Mouse (Mus musculus) midbrain, embryonic 16.5 days (tissue): ENCODE data around the gene Gm10428. TPM values are rescaled to one million over a fixed set of nuclear protein-coding genes. Genes with fewer than 3 reads are reported as not detected.

Experiments used
- ATAC-seq: fragments of 200-750 bp; cut with Nextera tagmentation; 2 replicates; pipeline ENCODE4 v1.8.0; 2017; ENCODE audit warnings: moderate TSS enrichment
- H3K27ac ChIP-seq: fragments of 300-500 bp; sonication (generic); 2 replicates; pipeline ENCODE4 v1.5.1; 2014; ENCODE audit warnings: mild to moderate bottlenecking, low read length, mixed read lengths
- H3K27me3 ChIP-seq: fragments of 300-500 bp; sonication (generic); 2 replicates; pipeline ENCODE4 v1.6.1; 2014; ENCODE audit warnings: low read depth, low read length, mixed read lengths; ENCODE audit not compliant: control insufficient read depth, insufficient read depth
- H3K36me3 ChIP-seq: fragments of 300-500 bp; sonication (generic); 2 replicates; pipeline ENCODE4 v1.6.1; 2014; ENCODE audit warnings: mild to moderate bottlenecking, low read length, moderate library complexity, mixed read lengths; ENCODE audit not compliant: control insufficient read depth, insufficient read depth
- H3K4me1 ChIP-seq: fragments of 300-500 bp; sonication (generic); 2 replicates; pipeline ENCODE4 v1.6.1; 2014; ENCODE audit warnings: mild to moderate bottlenecking, low read length, mixed read lengths; ENCODE audit not compliant: control insufficient read depth, insufficient read depth
- H3K4me2 ChIP-seq: fragments of 300-500 bp; sonication (generic); 2 replicates; pipeline ENCODE4 v1.6.1; 2014; ENCODE audit warnings: mild to moderate bottlenecking, low read length, mixed read lengths
- H3K4me3 ChIP-seq: fragments of 300-500 bp; sonication (generic); 2 replicates; pipeline ENCODE4 v1.5.1; 2014; ENCODE audit warnings: low read depth, mild to moderate bottlenecking, low read length, moderate library complexity, mixed read lengths
- H3K9ac ChIP-seq: fragments of 300-500 bp; sonication (generic); 2 replicates; pipeline ENCODE4 v1.6.1; 2014; ENCODE audit warnings: low read depth, low read length, mixed read lengths
- H3K9me3 ChIP-seq: fragments of 300-500 bp; sonication (generic); replicated peaks from 2 replicates; pipeline ENCODE4 v1.6.1; 2014; ENCODE audit warnings: mild to moderate bottlenecking, low read length, mixed read lengths; ENCODE audit not compliant: control insufficient read depth, poor library complexity, severe bottlenecking
- WGBS: fragments of 180-500 bp; shearing (Covaris S2); extraction: QIAGEN DNeasy Blood & Tissue Kit; methylation state at CpG from one replicate; pipeline ENCODE4 v1.1.7; 2014; 5-methylcytosine and 5-hydroxymethylcytosine counted together
- polyA plus RNA-seq: library from polyadenylated mRNA; unstranded; fragments of >200 nt; fragmentation: Nextera tagmentation; extraction: Ambion mirVana; gene quantifications from 2 replicates; pipeline ENCODE4 v1.2.1, GENCODE M21; 2015

The Gm10428 gene
- polyA plus RNA-seq = not detected in 2 replicates

- no peaks in the 10 kb centered on the region for H3K4me1 ChIP-seq
- no peaks in the 10 kb centered on the region for H3K36me3 ChIP-seq
- no peaks in the 10 kb centered on the region for H3K9me3 ChIP-seq
- H3K4me2 ChIP-seq = no peak within 1 kb of the TSS
- H3K27me3 ChIP-seq = no peaks in the 10 kb centered on the region
- no peak within 1 kb of the TSS for H3K9ac ChIP-seq
- H3K4me3 ChIP-seq = no peak within 1 kb of the TSS
- WGBS = 89% methylated on average over 8 of the region's 8 CpGs
- H3K27ac ChIP-seq = no peak within 1 kb of the TSS
- no peak for ATAC-seq
These were observed at the start of gene Gm10428 for GRCm38 (mm10) chr11:62752780-62753179. TSS of gene Gm10428 (plus strand) at chr11:62753100.

GRCm38 (mm10) chr11:62706141-62706540, 46.8 kb upstream of the Gm10428 start:
- no peak for ATAC-seq
- Histone ChIP-seq H3K27ac (no peak overlapping the region), H3K36me3 (peaks cover 6% of the 10 kb centered on the region; the same call in 1 of the 2 replicates), H3K4me2 (no peak overlapping the region), H3K4me1 (no peaks in the 10 kb centered on the region), H3K27me3 (no peaks in the 10 kb centered on the region), H3K4me3 (no peak overlapping the region), H3K9ac (no peak overlapping the region), H3K9me3 (no peaks in the 10 kb centered on the region)
- 91% methylated on average over 2 of the region's 2 CpGs for WGBS

GRCm38 (mm10) chr11:62708252-62708651, 44.6 kb upstream of the Gm10428 start:
- H3K9ac ChIP-seq = no peak overlapping the region
- H3K9me3 ChIP-seq = no peaks in the 10 kb centered on the region
- H3K27me3 ChIP-seq = no peaks in the 10 kb centered on the region
- no peak for ATAC-seq
- peaks cover 9% of the 10 kb centered on the region for H3K36me3 ChIP-seq
- H3K27ac ChIP-seq = no peak overlapping the region
- H3K4me3 ChIP-seq = no peak overlapping the region
- 81% methylated on average over 7 of the region's 7 CpGs for WGBS
- H3K4me2 ChIP-seq = no peak overlapping the region
- H3K4me1 ChIP-seq = no peaks in the 10 kb centered on the region

GRCm38 (mm10) chr11:62710657-62711056, 42.2 kb upstream of the Gm10428 start:
- no peak overlapping the region for H3K4me2 ChIP-seq
- H3K36me3 ChIP-seq = peaks cover 28% of the 10 kb centered on the region
- WGBS = 96% methylated on average over 5 of the region's 5 CpGs
- H3K27me3 ChIP-seq = no peaks in the 10 kb centered on the region
- H3K4me3 ChIP-seq = no peak overlapping the region
- no peak overlapping the region for H3K9ac ChIP-seq
- no peak overlapping the region for H3K27ac ChIP-seq
- H3K9me3 ChIP-seq = no peaks in the 10 kb centered on the region
- no peaks in the 10 kb centered on the region for H3K4me1 ChIP-seq
- ATAC-seq = no peak

- ATAC-seq = no peak
- Histone ChIP-seq H3K4me3 (no peak overlapping the region), H3K27ac (no peak overlapping the region), H3K9ac (no peak overlapping the region), H3K36me3 (peaks cover 28% of the 10 kb centered on the region), H3K9me3 (no peaks in the 10 kb centered on the region), H3K4me2 (no peak overlapping the region), H3K27me3 (no peaks in the 10 kb centered on the region), H3K4me1 (peaks cover 15% of the 10 kb centered on the region)
- 96% methylated on average over 8 of the region's 8 CpGs for WGBS
These were observed 24.6 kb upstream of the Gm10428 start for GRCm38 (mm10) chr11:62728276-62728675.

GRCm38 (mm10) chr11:62731311-62732021, 21.4 kb upstream of the Gm10428 start, which contains the start of gene Zfp287:
TSS of gene Zfp287 (minus strand) at chr11:62731905.
- Histone ChIP-seq H3K27ac (peak within 1 kb of the TSS; percentile 93), H3K4me3 (peak within 1 kb of the TSS; percentile 58), H3K27me3 (no peaks in the 10 kb centered on the region), H3K9me3 (no peaks in the 10 kb centered on the region), H3K36me3 (peaks cover 13% of the 10 kb centered on the region), H3K9ac (peak within 1 kb of the TSS; percentile 78), H3K4me2 (peak within 1 kb of the TSS; percentile 69), H3K4me1 (peaks cover 15% of the 10 kb centered on the region)
- ATAC-seq = peak; percentile 99
- WGBS = under 1% methylated on average over 48 of the region's 48 CpGs

- Histone ChIP-seq H3K4me3 (peak overlapping the region; percentile 58), H3K4me2 (peak overlapping the region; percentile 69), H3K27ac (peak overlapping the region; percentile 93), H3K9ac (peak overlapping the region; percentile 78), H3K9me3 (no peaks in the 10 kb centered on the region), H3K4me1 (peaks cover 15% of the 10 kb centered on the region), H3K27me3 (no peaks in the 10 kb centered on the region), H3K36me3 (peaks cover 13% of the 10 kb centered on the region)
- ATAC-seq = peak; percentile 40
- under 1% methylated on average over 5 of the region's 5 CpGs for WGBS
These were observed 20.9 kb upstream of the Gm10428 start for GRCm38 (mm10) chr11:62732022-62732387.

- Histone ChIP-seq H3K4me1 (peaks cover 15% of the 10 kb centered on the region), H3K4me3 (no peak overlapping the region)
- no peak for ATAC-seq
These were observed 20.2 kb upstream of the Gm10428 start for GRCm38 (mm10) chr11:62732665-62733064.

GRCm38 (mm10) chr11:62741186-62741585, 11.7 kb upstream of the Gm10428 start:
- H3K4me1 ChIP-seq = peaks cover 4% of the 10 kb centered on the region; the same call in 1 of the 2 replicates
- no peaks in the 10 kb centered on the region for H3K9me3 ChIP-seq
- WGBS = 82% methylated on average over 2 of the region's 2 CpGs
- ATAC-seq = no peak
- H3K27me3 ChIP-seq = no peaks in the 10 kb centered on the region
- no peak overlapping the region for H3K27ac ChIP-seq
- no peak overlapping the region for H3K4me3 ChIP-seq
- H3K36me3 ChIP-seq = no peaks in the 10 kb centered on the region
- no peak overlapping the region for H3K9ac ChIP-seq
- H3K4me2 ChIP-seq = no peak overlapping the region

More at GRCm38 (mm10) chr11:62732665-62733064, 20.2 kb upstream of the Gm10428 start:
- Histone ChIP-seq H3K36me3 (peaks cover 7% of the 10 kb centered on the region), H3K27ac (no peak overlapping the region), H3K9ac (no peak overlapping the region), H3K27me3 (no peaks in the 10 kb centered on the region), H3K4me2 (no peak overlapping the region), H3K9me3 (no peaks in the 10 kb centered on the region)
- 89% methylated on average over 3 of the region's 3 CpGs for WGBS
